Mouse (Mus musculus): Measurements from ENCODE around the gene Hoxa10.

The Hoxa10 gene

DNA sequence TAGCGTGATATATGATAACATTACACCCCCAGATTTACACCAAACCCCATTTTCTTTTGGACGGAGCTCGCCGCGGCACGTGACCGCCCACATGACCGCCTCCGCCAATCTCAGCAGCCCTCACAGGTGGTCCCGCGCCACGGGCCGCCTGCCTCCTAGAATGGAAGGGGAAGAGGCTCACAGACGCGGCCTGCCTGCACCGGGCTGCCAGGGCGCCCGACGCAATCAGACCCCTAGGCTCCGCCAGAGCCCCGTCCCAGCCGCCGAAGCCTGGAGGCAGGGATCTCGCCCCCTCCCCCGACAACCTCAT lies 23.2 kb downstream of the Hoxa10 start:
- DNase-seq, result no peak

DNA sequence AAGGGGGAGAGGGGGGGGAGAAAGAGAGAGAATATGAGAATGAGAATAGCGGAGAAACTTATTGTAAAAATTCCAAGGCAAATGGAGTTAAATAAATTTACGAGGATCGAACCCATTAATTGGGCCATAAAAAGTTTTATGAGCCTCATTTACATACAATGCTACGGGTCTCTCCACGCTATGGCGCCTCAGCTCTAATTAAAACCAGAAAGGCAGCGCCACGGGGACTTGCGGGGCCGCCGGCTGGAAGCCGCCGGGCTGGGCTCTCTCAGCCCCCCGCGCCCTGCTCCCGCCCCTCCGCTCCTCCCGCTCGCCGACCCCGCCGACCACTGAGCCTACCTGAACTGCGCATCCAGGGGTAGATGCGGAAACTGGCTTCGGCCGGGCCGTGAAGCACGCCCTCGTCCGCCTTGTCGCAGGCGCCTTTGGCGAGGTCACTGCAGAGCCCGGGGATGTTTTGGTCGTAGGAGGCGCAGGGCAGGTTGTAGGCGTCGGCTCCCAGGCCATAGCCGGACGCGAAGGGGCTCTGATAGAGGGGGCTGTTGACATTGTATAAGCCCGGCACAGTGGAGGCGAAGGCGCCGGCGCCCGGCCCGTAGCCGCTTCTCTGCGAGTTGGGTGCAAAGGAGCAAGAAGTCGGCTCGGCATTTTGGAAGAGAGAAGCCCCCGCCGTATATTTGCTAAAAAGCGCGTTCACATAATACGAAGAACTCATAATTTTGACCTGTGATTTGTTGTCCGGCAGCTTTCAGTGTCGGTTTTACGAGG lies 23.8 kb downstream of the Hoxa10 start:
- DNase-seq, result no peak

DNA sequence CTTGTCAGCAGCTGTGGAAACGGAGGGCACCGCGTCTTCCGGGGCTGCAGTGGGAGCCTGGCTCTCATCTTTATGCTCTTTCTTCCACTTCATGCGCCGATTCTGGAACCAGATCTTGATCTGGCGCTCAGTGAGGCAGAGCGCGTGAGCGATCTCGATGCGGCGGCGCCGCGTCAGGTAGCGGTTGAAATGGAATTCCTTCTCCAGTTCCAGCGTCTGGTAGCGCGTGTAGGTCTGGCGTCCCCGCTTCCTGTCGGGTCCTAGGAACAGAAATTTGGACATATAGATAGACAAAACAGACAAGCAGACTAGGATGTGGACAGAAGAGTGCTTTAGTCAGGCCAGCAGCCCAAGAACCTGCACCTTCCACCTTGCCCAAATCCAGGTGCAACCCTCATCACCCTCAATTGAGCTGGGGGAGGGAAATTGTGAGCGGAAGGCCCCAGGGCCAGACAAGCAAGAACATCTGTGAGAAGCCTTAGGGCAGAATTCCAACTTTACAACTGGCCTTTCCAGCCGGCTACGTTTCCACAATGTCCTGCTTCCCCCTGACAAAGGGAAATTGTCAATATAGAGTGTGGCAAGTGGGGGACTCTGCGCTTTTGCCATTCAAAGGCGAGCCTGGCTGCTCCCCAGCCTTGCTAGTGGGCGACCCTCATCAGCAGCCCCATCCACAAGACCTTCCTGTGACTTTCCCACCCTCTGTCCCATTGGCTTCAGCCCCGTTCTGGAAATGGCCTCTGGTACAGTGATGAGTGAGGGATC lies 24.7 kb downstream of the Hoxa10 start:
- DNase-seq, result no peak

GRCm38 (mm10) chr6:52215070-52215469 lies 25.6 kb downstream of the Hoxa10 start:
- no peak for DNase-seq

DNA sequence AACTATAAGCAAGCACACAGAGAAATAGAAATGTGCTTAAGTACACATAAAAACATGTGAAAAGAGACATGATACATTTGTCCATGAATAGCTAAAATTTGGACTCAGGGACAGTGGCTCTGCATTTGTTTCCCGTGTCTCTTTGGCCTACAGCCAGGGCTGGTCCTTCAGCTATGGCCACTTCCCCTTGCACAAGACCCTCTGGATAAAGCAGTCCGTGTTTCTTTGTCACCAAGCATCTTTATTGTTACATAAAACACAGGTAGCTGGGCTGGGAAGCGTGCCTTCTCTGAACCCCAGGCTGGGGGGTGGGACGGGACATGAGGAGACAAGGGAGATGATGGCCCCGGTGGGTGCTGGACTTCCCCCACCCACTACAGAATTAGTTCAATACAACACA lies 26.4 kb downstream of the Hoxa10 start:
- no peak for DNase-seq

GRCm38 (mm10) chr6:52213119-52213986 lies 27.3 kb downstream of the Hoxa10 start, which contains the start of the genes Hoxa3 and Gm28308:
Gene Hoxa3 (minus strand): TSS chr6:52213336.
Gene Gm28308 (minus strand): TSS chr6:52213339.
- DNase-seq, result no peak

DNA sequence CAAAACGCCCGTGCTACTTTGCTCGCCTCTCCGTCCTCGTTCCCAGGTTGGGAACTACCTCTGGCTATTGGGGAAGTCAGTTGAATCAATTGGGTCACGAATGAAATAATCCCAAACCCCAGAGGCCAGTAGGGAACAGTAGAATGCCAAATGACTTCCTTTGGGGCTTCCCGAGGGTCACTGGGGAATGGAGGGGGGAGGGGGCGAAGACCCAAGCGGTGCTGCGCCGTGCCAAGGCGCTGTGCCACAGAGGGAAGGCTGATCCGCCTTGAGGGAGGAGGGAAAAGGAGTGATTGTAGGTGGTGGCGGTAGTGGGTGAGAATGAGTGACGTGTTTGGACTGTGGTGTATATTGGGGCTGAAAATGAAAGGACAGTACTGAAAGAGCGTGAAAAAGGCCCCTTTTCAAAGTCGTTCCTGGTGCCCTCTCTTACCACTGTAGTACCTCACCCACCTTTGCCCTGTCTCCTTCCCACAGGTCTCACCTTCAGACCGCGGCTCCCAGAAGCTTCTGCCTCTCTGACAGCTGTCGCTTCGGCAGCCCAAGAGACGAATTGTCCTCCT lies 28.0 kb downstream of the Hoxa10 start:
- no peak for DNase-seq

GRCm38 (mm10) chr6:52211961-52212360 lies 28.7 kb downstream of the Hoxa10 start:
- no peak for DNase-seq

GRCm38 (mm10) chr6:52211170-52211935 lies 29.3 kb downstream of the Hoxa10 start:
- DNase-seq, result peak; percentile 45

- DNase-seq, result no peak
Measured at GRCm38 (mm10) chr6:52209685-52210046, 31.0 kb downstream of the Hoxa10 start.

DNA sequence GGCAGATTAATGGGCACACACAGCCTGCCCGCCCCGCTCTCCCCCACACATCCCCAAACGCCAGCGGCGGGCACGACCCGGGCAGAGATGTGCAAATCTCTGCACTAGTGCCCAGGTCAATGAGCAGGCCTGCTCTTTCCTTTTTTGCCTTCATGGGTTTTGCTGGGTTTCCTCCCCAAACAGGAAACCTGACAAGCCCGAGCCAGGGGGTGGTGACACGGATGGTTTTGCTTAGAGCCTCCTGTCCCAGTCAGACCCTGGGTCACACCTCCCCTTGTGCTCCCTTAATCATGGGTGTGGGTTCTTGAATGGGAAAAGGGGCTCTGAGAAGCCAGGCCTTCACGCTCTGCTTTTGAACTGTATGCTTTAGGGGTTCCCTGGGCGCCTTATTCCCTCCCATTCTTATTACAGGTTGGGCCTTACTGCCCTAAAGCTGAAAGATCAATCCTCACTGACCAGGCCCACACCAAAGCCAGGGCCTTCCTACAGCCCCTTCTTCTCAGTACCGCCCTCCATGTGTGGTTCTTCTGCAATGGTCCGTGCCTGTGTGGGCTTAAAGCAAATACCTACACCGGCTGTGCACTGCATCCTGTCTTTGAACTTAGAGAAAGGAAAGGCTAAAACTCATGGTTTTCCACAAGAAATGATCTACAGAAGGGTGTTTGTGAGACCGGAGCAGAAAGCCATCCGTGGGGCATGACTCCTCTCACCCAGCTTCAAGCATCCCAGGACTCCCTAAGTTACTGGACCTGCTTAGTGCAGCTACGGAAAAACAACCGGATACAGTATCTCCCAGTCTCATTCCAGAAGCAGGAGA lies 31.6 kb downstream of the Hoxa10 start:
- DNase-seq, result no peak

GRCm38 (mm10) chr6:52208072-52208867 lies 32.4 kb downstream of the Hoxa10 start, which contains the start of gene Hoxa6:
Gene Hoxa6 (minus strand): TSS chr6:52208722.
- DNase-seq, result no peak

- DNase-seq, result no peak
Measured at GRCm38 (mm10) chr6:52207684-52207976, 33.0 kb downstream of the Hoxa10 start.

GRCm38 (mm10) chr6:52206882-52207683 lies 33.6 kb downstream of the Hoxa10 start:
- DNase-seq, result no peak

DNA sequence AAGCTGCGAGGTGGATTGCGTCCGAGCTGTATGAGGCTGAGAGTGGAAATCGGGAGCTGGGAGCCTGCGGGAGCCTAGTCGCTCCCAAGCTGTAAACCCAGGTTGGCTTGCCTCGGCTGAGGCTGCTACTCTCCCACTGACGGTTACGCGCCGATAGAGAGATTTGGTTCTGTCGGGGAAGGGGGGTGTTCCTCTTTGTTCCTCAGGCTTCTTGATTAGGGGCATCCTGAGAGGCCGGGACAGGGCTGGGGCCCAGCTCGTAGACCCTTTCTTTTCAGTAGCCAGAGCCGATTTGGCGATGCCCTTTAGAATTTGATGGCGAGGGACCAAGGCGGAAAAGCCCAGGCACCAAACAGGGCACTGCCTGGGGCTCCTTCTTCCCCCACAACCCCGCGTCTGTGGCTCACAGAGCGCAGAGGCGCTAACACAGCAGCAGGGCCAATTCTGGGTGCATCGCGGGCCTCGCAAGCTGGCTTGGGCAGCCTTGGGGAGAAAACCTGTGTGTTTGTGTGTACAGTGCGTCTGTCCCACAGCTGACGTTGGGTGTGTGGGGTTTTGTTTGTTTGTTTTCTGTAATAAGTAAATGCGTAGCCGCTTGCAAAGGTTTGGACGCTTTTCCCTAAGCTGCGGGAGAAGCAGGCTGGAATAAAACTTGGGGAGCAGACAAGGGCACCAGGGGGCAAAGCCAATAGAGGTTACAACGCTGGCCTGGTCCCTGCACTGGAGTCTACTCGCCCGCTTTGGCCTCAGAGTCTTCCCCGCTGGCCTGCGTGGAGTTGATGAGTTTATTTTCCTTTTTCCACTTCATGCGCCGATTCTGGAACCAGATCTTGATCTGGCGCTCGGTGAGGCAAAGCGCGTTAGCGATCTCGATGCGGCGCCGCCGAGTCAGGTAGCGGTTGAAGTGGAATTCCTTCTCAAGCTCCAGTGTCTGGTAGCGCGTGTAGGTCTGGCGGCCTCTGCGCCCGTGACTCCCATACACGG lies 34.7 kb downstream of the Hoxa10 start:
- no peak for DNase-seq

GRCm38 (mm10) chr6:52205221-52205620 lies 35.4 kb downstream of the Hoxa10 start:
- no peak for DNase-seq

DNA sequence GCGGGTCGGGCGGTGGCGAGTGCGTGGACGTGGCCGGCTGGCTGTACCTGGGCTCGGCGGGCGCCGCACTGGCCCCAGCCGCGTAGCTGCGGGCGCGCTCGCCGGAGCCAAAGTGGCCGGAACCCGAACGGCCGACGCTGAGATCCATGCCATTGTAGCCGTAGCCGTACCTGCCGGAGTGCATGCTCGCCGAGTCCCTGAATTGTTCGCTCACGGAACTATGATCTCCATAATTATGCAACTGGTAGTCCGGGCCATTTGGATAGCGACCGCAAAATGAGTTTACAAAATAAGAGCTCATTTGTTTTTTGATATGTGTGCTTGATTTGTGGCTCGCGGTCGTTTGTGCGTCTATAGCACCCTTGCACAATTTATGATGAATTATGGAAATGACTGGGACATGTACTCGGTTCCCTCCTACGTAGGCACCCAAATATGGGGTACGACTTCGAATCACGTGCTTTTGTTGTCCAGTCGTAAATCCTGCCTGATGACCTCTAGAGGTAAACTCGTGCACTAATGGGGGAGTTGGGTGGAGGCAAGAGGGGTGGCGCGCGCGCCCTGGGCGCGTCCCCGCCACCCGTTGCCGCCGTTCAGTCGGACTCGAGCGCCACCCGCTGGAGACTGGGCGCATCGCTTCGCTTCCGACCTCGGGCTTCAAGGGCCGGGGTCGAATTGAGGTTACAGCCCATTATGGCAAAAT lies 36.5 kb downstream of the Hoxa10 start, which contains the start of gene Hoxa5:
Gene Hoxa5 (minus strand): TSS at position 538 of the 703 bp plus-strand sequence.
- no peak for DNase-seq
